14 mouse cellular contexts compared by ENCODE assay signal in the genomic region with DNA sequence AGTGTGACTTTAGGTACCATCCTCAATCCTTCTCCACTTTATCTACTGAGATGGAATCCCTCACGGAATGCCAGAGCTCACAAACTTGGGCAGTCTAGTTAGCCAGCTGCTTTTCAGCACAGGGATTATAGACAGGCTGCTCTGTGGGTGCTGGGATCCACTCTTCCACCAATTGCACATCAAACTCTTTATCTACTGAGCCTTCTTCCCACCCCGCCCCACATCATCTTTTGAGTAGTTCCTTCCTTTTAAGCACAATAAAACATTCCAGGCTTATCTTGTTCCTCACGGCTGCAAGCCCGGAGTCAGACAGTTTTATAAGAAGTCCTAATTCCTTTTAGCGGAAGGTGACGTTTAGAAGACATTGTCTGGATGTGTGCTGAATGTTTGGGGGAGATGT. TPM values are rescaled to one million over a fixed set of nuclear protein-coding genes. Genes with fewer than 3 reads are reported as not detected.
"Had no signal": no experiment of that assay in that cellular context is flagged by ENCODE, and none has a peak within 500 bp of the region (broad histone marks: within the 10 kb centered on the region; RNA-seq: fewer than 3 reads in every experiment).

No protein-coding gene starts in this region.

- H3K27me3 ChIP-seq: intestine, embryonic 15.5 days; liver, embryonic 15.5 days; neural tube, embryonic 15.5 days had no signal

- DNase-seq: lung, adult 2 months; lung, postnatal 36 days; midbrain, embryonic 14.5 days; right cerebral cortex, postnatal 4 days; spleen, adult 18-20 months; thymus, adult 18-20 months; thymus, postnatal 14 days had no signal

- H3K36me3 ChIP-seq: intestine, embryonic 15.5 days; limb, embryonic 10.5 days; liver, embryonic 15.5 days; midbrain, embryonic 10.5 days; neural tube, embryonic 15.5 days had no signal

- H3K4me3 ChIP-seq: intestine, embryonic 15.5 days; left cerebral cortex, adult 2 months; limb, embryonic 10.5 days; liver, embryonic 15.5 days; midbrain, embryonic 10.5 days; myocyte; neural tube, embryonic 15.5 days had no signal

- H3K9me3 ChIP-seq: intestine, embryonic 15.5 days; limb, embryonic 10.5 days; liver, embryonic 15.5 days; midbrain, embryonic 10.5 days; neural tube, embryonic 15.5 days had no signal

- H3K4me1 ChIP-seq: intestine, embryonic 15.5 days; limb, embryonic 10.5 days; liver, embryonic 15.5 days; midbrain, embryonic 10.5 days; neural tube, embryonic 15.5 days had no signal

- H3K27ac ChIP-seq: intestine, embryonic 15.5 days; left cerebral cortex, adult 2 months; limb, embryonic 10.5 days; liver, embryonic 15.5 days; midbrain, embryonic 10.5 days; neural tube, embryonic 15.5 days had no signal

RNA-seq across cellular contexts. Expression of a gene that starts 56.0 kb away (rescaled TPM):
- polyA plus RNA-seq: myocyte had no signal
